Mouse (Mus musculus) CH12.LX (cell line): ENCODE measurements around the gene Pcdh7.

Experiments used
- CTCF ChIP-seq, 2 experiments: IDR thresholded peaks in 1 of 2; conservative IDR thresholded peaks in 1 of 2; 2 replicates each; pipeline ENCODE4 v1.5.1; 2011 to 2012; ENCODE audit warnings: low read depth in 2 of 2, low read length in 2 of 2, improper control_type of control experiment in 1 of 2, inconsistent platforms in 1 of 2, mild to moderate bottlenecking in 1 of 2, moderate library complexity in 1 of 2
- EP300 ChIP-seq: IDR thresholded peaks from 2 replicates; pipeline ENCODE4 v1.6.1; 2011; ENCODE audit warnings: low read length, improper control_type of control experiment
- HCFC1 ChIP-seq: IDR thresholded peaks from 2 replicates; pipeline ENCODE4 v1.6.1; 2012; ENCODE audit warnings: low read depth, mild to moderate bottlenecking, inconsistent platforms, low read length, improper control_type of control experiment
- NRF1 ChIP-seq: IDR thresholded peaks from 2 replicates; pipeline ENCODE4 v1.6.1; 2014; ENCODE audit warnings: low read depth, mild to moderate bottlenecking, inconsistent platforms, low read length, improper control_type of control experiment, moderate library complexity
- POLR2A ChIP-seq: IDR thresholded peaks from 2 replicates; pipeline ENCODE4 v1.6.1; 2011; ENCODE audit warnings: low read depth, mild to moderate bottlenecking, improper control_type of control experiment, low read length
- RAD21 ChIP-seq: IDR thresholded peaks from 2 replicates; pipeline ENCODE4 v1.6.1; 2011; ENCODE audit warnings: low read depth, mild to moderate bottlenecking, low read length, improper control_type of control experiment, moderate library complexity
- TCF12 ChIP-seq: IDR thresholded peaks from 2 replicates; pipeline ENCODE4 v1.6.1; 2014; ENCODE audit warnings: low read depth, mild to moderate bottlenecking, inconsistent platforms, low read length, improper control_type of control experiment
- ZNF384 ChIP-seq: IDR thresholded peaks from 2 replicates; pipeline ENCODE4 v1.6.1; 2012; ENCODE audit warnings: low read depth, low read length, improper control_type of control experiment, inconsistent platforms

DNA sequence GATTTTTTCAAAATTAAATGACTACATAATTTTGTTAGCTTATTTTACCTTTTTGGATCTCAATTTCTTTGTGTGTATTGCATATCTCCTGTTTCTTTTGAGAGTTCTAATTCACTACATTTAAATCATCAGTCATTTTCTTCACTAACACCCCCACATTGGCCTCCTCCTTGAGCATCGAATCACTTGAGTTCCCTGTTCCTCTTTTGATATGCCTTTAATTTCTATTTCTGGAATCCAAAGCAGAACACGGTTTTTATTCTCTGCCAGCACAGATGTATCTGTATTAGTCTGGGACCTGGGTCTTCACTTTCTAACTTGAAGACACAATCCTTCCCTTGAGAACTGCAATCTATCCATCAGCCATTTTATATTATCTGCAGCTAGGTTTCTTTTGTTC, 132.3 kb downstream of the Pcdh7 start:
- TF ChIP-seq CTCF (conservative IDR thresholded peaks at IDR 0.05 in 1 of 2, IDR thresholded peaks at IDR 0.05 in 1 of 2; ENCODE audit: low read depth in 2 of 2, low read length in 2 of 2) (no peak), ZNF384 (no peak), EP300 (no peak), NRF1 (no peak), HCFC1 (no peak), POLR2A (no peak), RAD21 (no peak), TCF12 (no peak)
